11 mouse cellular contexts compared by ENCODE assay signal in genomic region chr3:36004028-36004895, GRCm38 (mm10). TPM values are rescaled to one million over a fixed set of nuclear protein-coding genes. Genes with fewer than 3 reads are reported as not detected.
DNase-seq lines count a peak whose midpoint lies in the region; ATAC-seq and TF ChIP-seq lines count a peak whose summit lies in the region.
"Had no signal": no experiment of that assay in that cellular context is flagged by ENCODE, and none has a peak within 500 bp of the region (broad histone marks: within the 10 kb centered on the region; RNA-seq: fewer than 3 reads in every experiment).

No protein-coding gene starts in this region.

- H3K4me2 ChIP-seq in forebrain, embryonic 14.5 days (ENCODE audit: low read length) = no peak overlapping the region
- no peak overlapping the region for H3K4me2 ChIP-seq in forebrain, embryonic 15.5 days (replicated peaks)
- H3K4me2 ChIP-seq in limb, embryonic 14.5 days (replicated peaks; ENCODE audit: low read depth, low read length, severe bottlenecking) = no peak overlapping the region
- H3K4me2 ChIP-seq: liver, embryonic 15.5 days had no signal

- H3K4me1 ChIP-seq in forebrain, embryonic 14.5 days (ENCODE audit: control insufficient read depth, insufficient read depth, low read length) = no peaks in the 10 kb centered on the region
- peaks cover 12% of the 10 kb centered on the region for H3K4me1 ChIP-seq in forebrain, embryonic 15.5 days
- H3K4me1 ChIP-seq in limb, embryonic 14.5 days (ENCODE audit: control insufficient read depth, insufficient read depth, low read length) = 0 out of 2 replicates have a peak, but pooled peaks cover 4% of the 10 kb centered on the region

- no peak overlapping the region for H3K27ac ChIP-seq in forebrain, embryonic 14.5 days (ENCODE audit: low read depth, low read length)
- no peak overlapping the region for H3K27ac ChIP-seq in forebrain, embryonic 15.5 days (replicated peaks)
- no peak overlapping the region for H3K27ac ChIP-seq in limb, embryonic 14.5 days (replicated peaks; ENCODE audit: low read depth, low read length)
- H3K27ac ChIP-seq: liver, embryonic 15.5 days had no signal

- no peaks in the 10 kb centered on the region for H3K36me3 ChIP-seq in forebrain, embryonic 14.5 days (ENCODE audit: control insufficient read depth, insufficient read depth, low read length)
- no peaks in the 10 kb centered on the region for H3K36me3 ChIP-seq in forebrain, embryonic 15.5 days
- no peaks in the 10 kb centered on the region for H3K36me3 ChIP-seq in limb, embryonic 14.5 days (ENCODE audit: control insufficient read depth, insufficient read depth, low read length)
- H3K36me3 ChIP-seq: liver, embryonic 15.5 days had no signal

- no peak overlapping the region for H3K4me3 ChIP-seq in forebrain, embryonic 14.5 days (ENCODE audit: low read depth, low read length)
- no peak overlapping the region for H3K4me3 ChIP-seq in forebrain, embryonic 15.5 days
- H3K4me3 ChIP-seq in limb, embryonic 14.5 days (replicated peaks; ENCODE audit: low read length) = no peak overlapping the region
- H3K4me3 ChIP-seq: liver, embryonic 15.5 days had no signal

- WGBS in forebrain, embryonic 14.5 days = 59% methylated on average over 4 of the region's 4 CpGs
- 57% methylated on average over 4 of the region's 4 CpGs for WGBS in forebrain, embryonic 15.5 days
- 39% methylated on average over 4 of the region's 4 CpGs for WGBS in limb, embryonic 14.5 days

- no peaks in the 10 kb centered on the region for H3K27me3 ChIP-seq in forebrain, embryonic 14.5 days (replicated peaks; ENCODE audit: control insufficient read depth, insufficient read depth, low read length)
- H3K27me3 ChIP-seq in forebrain, embryonic 15.5 days = no peaks in the 10 kb centered on the region
- H3K27me3 ChIP-seq in limb, embryonic 14.5 days (ENCODE audit: control insufficient read depth, insufficient read depth, low read length) = no peaks in the 10 kb centered on the region
- H3K27me3 ChIP-seq: liver, embryonic 15.5 days had no signal

- H3K9me3 ChIP-seq in forebrain, embryonic 14.5 days (replicated peaks; ENCODE audit: control insufficient read depth, low read length) = no peaks in the 10 kb centered on the region
- H3K9me3 ChIP-seq in forebrain, embryonic 15.5 days = no peaks in the 10 kb centered on the region
- H3K9me3 ChIP-seq in limb, embryonic 14.5 days (ENCODE audit: control insufficient read depth, low read length) = no peaks in the 10 kb centered on the region
- H3K9me3 ChIP-seq: liver, embryonic 15.5 days had no signal

- ATAC-seq in forebrain, embryonic 14.5 days = no peak
- ATAC-seq in forebrain, embryonic 15.5 days (replicated peaks) = no peak
- ATAC-seq in limb, embryonic 14.5 days (ENCODE audit: low FRiP score, low read depth) = peak; percentile 12; the same call in 1 of the 2 replicates

- no peak overlapping the region for H3K9ac ChIP-seq in forebrain, embryonic 14.5 days (ENCODE audit: low read length)
- H3K9ac ChIP-seq in forebrain, embryonic 15.5 days (replicated peaks) = no peak overlapping the region
- no peak overlapping the region for H3K9ac ChIP-seq in limb, embryonic 14.5 days (ENCODE audit: low read depth, low read length, severe bottlenecking)
- H3K9ac ChIP-seq: liver, embryonic 15.5 days had no signal

- peak; percentile 76 for DNase-seq in forebrain, embryonic 14.5 days (ENCODE audit: low spot score)
- peak; percentile 7 for DNase-seq in left cerebral cortex, adult 11 months (ENCODE audit: low spot score)
- no peak for DNase-seq in left cerebral cortex, adult 8-10 months (ENCODE audit: low spot score in 2 of 2)
- peak; percentile 75 for DNase-seq in adrenal gland, postnatal 10 days
- peak; percentile 80 for DNase-seq in limb, embryonic 14.5 days (ENCODE audit: low spot score)
- DNase-seq in spleen, postnatal 36 days (ENCODE audit: low spot score in 2 of 2) = no peak
- DNase-seq in urinary bladder, adult 18-20 months (ENCODE audit: low spot score in 2 of 2) = no peak

- TF ChIP-seq POLR2A in limb, embryonic 14.5 days (IDR thresholded peaks at IDR 0.05; ENCODE audit: borderline replicate concordance, extremely low read depth, insufficient read depth, insufficient read length) = no peak

RNA-seq across cellular contexts. Expression of gene Mccc1, which starts 3.8 kb away (rescaled TPM):
- 20.0 and 24.8 TPM in 2 replicates for polyA plus RNA-seq in forebrain, embryonic 14.5 days (2014; fragmentation: Nextera tagmentation; extraction: Ambion mirVana)
- 30.4 and 31.9 TPM in 2 replicates for polyA plus RNA-seq in forebrain, embryonic 15.5 days (2015; fragmentation: Nextera tagmentation; extraction: Ambion mirVana)
- total RNA-seq in left cerebral cortex, adult 8-10 months (2022) = 10 to 100 TPM; 32.5 to 46.1 (median 34.5) TPM
- 10 to 100 TPM; 93.1 to 94.1 TPM for total RNA-seq in adrenal gland, postnatal 10 days (2021)
- polyA plus RNA-seq in limb, embryonic 14.5 days (2012; rRNA removed) = 19.5 and 23.6 TPM in 2 replicates
- polyA plus RNA-seq in limb, embryonic 14.5 days (2014; fragmentation: Nextera tagmentation; extraction: Ambion mirVana) = 29.3 and 30.8 TPM in 2 replicates

RNA-seq across cellular contexts. Expression of gene Ccdc144b, which starts 49.1 kb away (rescaled TPM):
- polyA plus RNA-seq in forebrain, embryonic 14.5 days (2014; fragmentation: Nextera tagmentation; extraction: Ambion mirVana) = not detected in 2 replicates
- not detected in 2 replicates for polyA plus RNA-seq in forebrain, embryonic 15.5 days (2015; fragmentation: Nextera tagmentation; extraction: Ambion mirVana)
- total RNA-seq in left cerebral cortex, adult 8-10 months (2022) = not detected
- total RNA-seq in adrenal gland, postnatal 10 days (2021) = under 1 TPM; 0.06 to 0.12 TPM
- not detected in 2 replicates for polyA plus RNA-seq in limb, embryonic 14.5 days (2012; rRNA removed)
- not detected in 2 replicates for polyA plus RNA-seq in limb, embryonic 14.5 days (2014; fragmentation: Nextera tagmentation; extraction: Ambion mirVana)
- polyA plus RNA-seq: C2C12; liver, embryonic 15.5 days; neural tube, embryonic 11.5 days had no signal

Comparison
In these comparisons a context has a peak if more than half of its experiments do, and no peak if none do; other contexts are left out.
1. DNase-seq: peak in forebrain, embryonic 14.5 days (single experiment), left cerebral cortex, adult 11 months (single experiment), adrenal gland, postnatal 10 days (single experiment) and limb, embryonic 14.5 days (single experiment); none in left cerebral cortex, adult 8-10 months (0 of 2), spleen, postnatal 36 days (0 of 2) and urinary bladder, adult 18-20 months (0 of 2).